Mouse (Mus musculus): ENCODE results near the gene Tsnaxip1. TPM values are rescaled to one million over a fixed set of nuclear protein-coding genes. Genes with fewer than 3 reads are reported as not detected.

Tsnaxip1 gene
- polyA plus RNA-seq, 1 experiment from 2014 or later, result 0.07 TPM

Other genes with a start within 250 kb of the Tsnaxip1 start
- 7.1 and 7.2 TPM in 2 replicates for gene Ripor1, start 222.5 kb upstream of the Tsnaxip1 start, polyA plus RNA-seq (2015; fragmentation: Nextera tagmentation; extraction: Ambion mirVana)
- 62.0 and 63.5 TPM in 2 replicates for gene Ctcf, start 191.2 kb upstream of the Tsnaxip1 start, polyA plus RNA-seq (2015; fragmentation: Nextera tagmentation; extraction: Ambion mirVana)
- 0.18 TPM in 1 of 2 replicates, not detected in the other for gene Agrp, start 190.3 kb upstream of the Tsnaxip1 start, polyA plus RNA-seq (2015; fragmentation: Nextera tagmentation; extraction: Ambion mirVana)
- gene Carmil2, start 141.5 kb upstream of the Tsnaxip1 start, polyA plus RNA-seq (2015; fragmentation: Nextera tagmentation; extraction: Ambion mirVana), result 0.35 and 0.74 TPM in 2 replicates
- gene Acd, start 126.6 kb upstream of the Tsnaxip1 start, polyA plus RNA-seq (2015; fragmentation: Nextera tagmentation; extraction: Ambion mirVana), result 22.4 and 23.6 TPM in 2 replicates
- gene Pard6a, start 126.6 kb upstream of the Tsnaxip1 start, polyA plus RNA-seq (2015; fragmentation: Nextera tagmentation; extraction: Ambion mirVana), result 6.1 and 6.3 TPM in 2 replicates
- not detected in 2 replicates for gene 4933405L10Rik, start 120.1 kb upstream of the Tsnaxip1 start, polyA plus RNA-seq (2015; fragmentation: Nextera tagmentation; extraction: Ambion mirVana)
- 4.4 and 5.2 TPM in 2 replicates for gene Enkd1, start 119.5 kb upstream of the Tsnaxip1 start, polyA plus RNA-seq (2015; fragmentation: Nextera tagmentation; extraction: Ambion mirVana)
- gene Gfod2, start 69.1 kb upstream of the Tsnaxip1 start, polyA plus RNA-seq (2015; fragmentation: Nextera tagmentation; extraction: Ambion mirVana), result 1.8 and 2.3 TPM in 2 replicates
- 45.0 and 52.2 TPM in 2 replicates for gene Ranbp10, start 381 bp upstream of the Tsnaxip1 start, polyA plus RNA-seq (2015; fragmentation: Nextera tagmentation; extraction: Ambion mirVana)
- gene Cenpt, start 25.5 kb downstream of the Tsnaxip1 start, polyA plus RNA-seq (2015; fragmentation: Nextera tagmentation; extraction: Ambion mirVana), result 20.3 and 22.7 TPM in 2 replicates
- 31.5 and 32.2 TPM in 2 replicates for gene Thap11, start 27.4 kb downstream of the Tsnaxip1 start, polyA plus RNA-seq (2015; fragmentation: Nextera tagmentation; extraction: Ambion mirVana)
- 85.2 and 94.1 TPM in 2 replicates for gene Nutf2, start 32.8 kb downstream of the Tsnaxip1 start, polyA plus RNA-seq (2015; fragmentation: Nextera tagmentation; extraction: Ambion mirVana)
- 15.3 and 15.5 TPM in 2 replicates for gene Edc4, start 53.1 kb downstream of the Tsnaxip1 start, polyA plus RNA-seq (2015; fragmentation: Nextera tagmentation; extraction: Ambion mirVana)
- gene Nrn1l, start 65.8 kb downstream of the Tsnaxip1 start, polyA plus RNA-seq (2015; fragmentation: Nextera tagmentation; extraction: Ambion mirVana), result not detected in 2 replicates
- 10.3 and 12.5 TPM in 2 replicates for gene Pskh1, start 72.7 kb downstream of the Tsnaxip1 start, polyA plus RNA-seq (2015; fragmentation: Nextera tagmentation; extraction: Ambion mirVana)
- 0.20 and 0.36 TPM in 2 replicates for gene Ctrl, start 106.1 kb downstream of the Tsnaxip1 start, polyA plus RNA-seq (2015; fragmentation: Nextera tagmentation; extraction: Ambion mirVana)
- 45.0 and 47.9 TPM in 2 replicates for gene Psmb10, start 110.7 kb downstream of the Tsnaxip1 start, polyA plus RNA-seq (2015; fragmentation: Nextera tagmentation; extraction: Ambion mirVana)
- gene Lcat, start 115.7 kb downstream of the Tsnaxip1 start, polyA plus RNA-seq (2015; fragmentation: Nextera tagmentation; extraction: Ambion mirVana), result 70.8 and 85.2 TPM in 2 replicates
- 10.6 and 11.9 TPM in 2 replicates for gene Slc12a4, start 138.4 kb downstream of the Tsnaxip1 start, polyA plus RNA-seq (2015; fragmentation: Nextera tagmentation; extraction: Ambion mirVana)
- not detected in 2 replicates for gene Dpep3, start 151.7 kb downstream of the Tsnaxip1 start, polyA plus RNA-seq (2015; fragmentation: Nextera tagmentation; extraction: Ambion mirVana)
- gene Dus2, start 163.6 kb downstream of the Tsnaxip1 start, polyA plus RNA-seq (2015; fragmentation: Nextera tagmentation; extraction: Ambion mirVana), result 10.5 and 12.0 TPM in 2 replicates
- not detected in 2 replicates for gene Dpep2nb, start 178.2 kb downstream of the Tsnaxip1 start, polyA plus RNA-seq (2015; fragmentation: Nextera tagmentation; extraction: Ambion mirVana)
- 9.8 and 10.0 TPM in 2 replicates for gene Ddx28, start 184.2 kb downstream of the Tsnaxip1 start, polyA plus RNA-seq (2015; fragmentation: Nextera tagmentation; extraction: Ambion mirVana)
- gene Nfatc3, start 231.1 kb downstream of the Tsnaxip1 start, polyA plus RNA-seq (2015; fragmentation: Nextera tagmentation; extraction: Ambion mirVana), result 2.6 and 3.0 TPM in 2 replicates